Mouse (Mus musculus) kidney, embryonic 15.5 days (tissue): ENCODE results near the gene Lrrc75a. TPM values are rescaled to one million over a fixed set of nuclear protein-coding genes. Genes with fewer than 3 reads are reported as not detected.

ENCODE experiments used
- ATAC-seq: fragments of 200-750 bp; cut with Nextera tagmentation; replicated peaks from 2 replicates; pipeline ENCODE4 v1.8.0; 2017; ENCODE audit warnings: moderate TSS enrichment; ENCODE audit not compliant: low FRiP score
- H3K27ac ChIP-seq: fragments of 300-500 bp; sonication (generic); 2 replicates; pipeline ENCODE4 v1.5.1; 2015; ENCODE audit warnings: mild to moderate bottlenecking, inconsistent platforms
- H3K27me3 ChIP-seq: fragments of 300-500 bp; sonication (generic); 2 replicates; pipeline ENCODE4 v1.6.1; 2015; ENCODE audit warnings: inconsistent platforms
- H3K36me3 ChIP-seq: fragments of 300-500 bp; sonication (generic); 2 replicates; pipeline ENCODE4 v1.6.1; 2015; ENCODE audit warnings: inconsistent platforms
- H3K4me1 ChIP-seq: fragments of 300-500 bp; sonication (generic); 2 replicates; pipeline ENCODE4 v1.6.1; 2015; ENCODE audit warnings: inconsistent platforms
- H3K4me2 ChIP-seq: fragments of 300-500 bp; sonication (generic); 2 replicates; pipeline ENCODE4 v1.6.1; 2015; ENCODE audit warnings: moderate library complexity, mild to moderate bottlenecking, inconsistent platforms
- H3K4me3 ChIP-seq: fragments of 300-500 bp; sonication (generic); replicated peaks from 2 replicates; pipeline ENCODE4 v1.5.1; 2015; ENCODE audit warnings: mild to moderate bottlenecking, inconsistent platforms
- H3K9ac ChIP-seq: fragments of 300-500 bp; sonication (generic); 2 replicates; pipeline ENCODE4 v1.6.1; 2015; ENCODE audit warnings: mild to moderate bottlenecking, inconsistent platforms
- H3K9me3 ChIP-seq: fragments of 300-500 bp; sonication (generic); replicated peaks from 2 replicates; pipeline ENCODE4 v1.6.1; 2016; ENCODE audit warnings: inconsistent platforms
- WGBS: fragments of 180-500 bp; shearing (Covaris S2); methylation state at CpG from one replicate; pipeline ENCODE4 v1.1.7; 2015; ENCODE audit warnings: mixed read lengths; 5-methylcytosine and 5-hydroxymethylcytosine counted together
- polyA plus RNA-seq: library from polyadenylated mRNA; unstranded; fragments of >200 nt; fragmentation: Nextera tagmentation; extraction: Ambion mirVana; gene quantifications from 2 replicates; pipeline ENCODE4 v1.2.1, GENCODE M21; 2015

Lrrc75a gene
- polyA plus RNA-seq, 1 experiment from 2014 or later = 15.7 TPM

DNA sequence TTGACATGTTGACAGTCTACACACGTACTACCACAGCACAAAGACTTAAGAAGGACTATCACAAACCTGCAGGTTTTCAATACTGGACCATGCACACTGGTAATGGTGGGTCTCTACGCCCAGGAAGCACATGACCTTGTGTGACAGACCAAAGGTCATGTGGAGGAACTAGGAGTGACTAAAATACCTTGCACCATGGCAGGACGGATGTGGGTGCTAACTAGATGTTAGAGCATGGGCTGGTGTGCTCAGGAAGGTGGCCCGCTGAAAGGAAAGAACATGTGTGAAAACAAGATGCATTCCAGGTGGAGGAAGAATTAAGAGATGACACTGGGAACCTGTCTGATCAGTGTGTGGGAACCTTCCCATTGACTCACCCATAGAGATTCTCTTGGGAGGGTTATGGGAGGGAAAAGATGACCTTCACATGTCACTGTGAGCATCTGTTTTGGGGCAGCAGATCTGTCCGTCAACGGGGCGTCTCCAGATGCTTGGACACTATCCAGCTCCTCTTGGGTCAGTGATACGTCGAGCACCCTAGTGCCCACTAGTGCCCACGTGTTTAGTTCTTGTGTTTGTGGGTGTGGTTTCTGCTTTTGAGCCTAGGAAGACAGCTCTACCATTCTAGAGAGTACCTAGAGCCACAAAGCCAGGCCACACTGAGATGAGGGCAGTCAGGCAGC, 4.5 kb downstream of the Lrrc75a start:
- no peak overlapping the region for H3K4me2 ChIP-seq
- H3K9me3 ChIP-seq = no peaks in the 10 kb centered on the region
- ATAC-seq = no peak
- no peak overlapping the region for H3K9ac ChIP-seq
- peaks cover 8% of the 10 kb centered on the region; the same call in 1 of the 2 replicates for H3K36me3 ChIP-seq
- H3K27ac ChIP-seq = peak overlapping the region; percentile 64; the same call in 1 of the 2 replicates
- peaks cover 73% of the 10 kb centered on the region for H3K4me1 ChIP-seq
- H3K27me3 ChIP-seq = no peaks in the 10 kb centered on the region
- no peak overlapping the region for H3K4me3 ChIP-seq
- WGBS = 85% methylated on average over 10 of the region's 10 CpGs

DNA sequence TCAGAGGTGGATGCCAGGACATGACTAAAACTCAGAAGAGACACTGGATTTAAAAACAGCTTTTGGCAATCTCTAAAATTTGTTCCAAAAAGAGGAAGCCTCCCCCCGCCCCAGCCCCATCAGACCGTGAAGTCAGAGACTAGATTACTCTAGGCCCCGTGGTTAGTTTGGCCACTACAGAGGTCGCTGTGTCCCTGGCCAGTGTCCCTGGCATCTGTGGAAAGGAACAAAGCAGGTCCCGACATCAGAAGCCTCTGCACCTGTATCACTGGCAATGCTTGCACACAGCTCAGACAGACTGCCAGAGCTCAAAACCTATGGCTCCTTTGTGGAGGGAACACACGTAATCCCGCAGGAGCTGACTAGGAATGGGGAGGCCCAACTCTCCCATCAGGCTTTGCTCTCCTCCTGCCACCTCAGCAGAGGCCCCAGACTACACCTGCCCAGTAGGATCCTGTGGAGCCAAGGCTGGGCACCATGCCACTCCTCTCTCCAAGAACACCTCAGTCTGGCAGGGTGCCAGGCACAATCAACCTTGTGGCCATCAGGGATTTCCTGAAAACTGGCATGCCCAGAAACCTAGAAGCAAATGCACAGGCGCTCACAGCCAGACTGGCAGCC, 5.2 kb downstream of the Lrrc75a start:
- Histone ChIP-seq H3K9ac (no peak overlapping the region), H3K9me3 (no peaks in the 10 kb centered on the region)

DNA sequence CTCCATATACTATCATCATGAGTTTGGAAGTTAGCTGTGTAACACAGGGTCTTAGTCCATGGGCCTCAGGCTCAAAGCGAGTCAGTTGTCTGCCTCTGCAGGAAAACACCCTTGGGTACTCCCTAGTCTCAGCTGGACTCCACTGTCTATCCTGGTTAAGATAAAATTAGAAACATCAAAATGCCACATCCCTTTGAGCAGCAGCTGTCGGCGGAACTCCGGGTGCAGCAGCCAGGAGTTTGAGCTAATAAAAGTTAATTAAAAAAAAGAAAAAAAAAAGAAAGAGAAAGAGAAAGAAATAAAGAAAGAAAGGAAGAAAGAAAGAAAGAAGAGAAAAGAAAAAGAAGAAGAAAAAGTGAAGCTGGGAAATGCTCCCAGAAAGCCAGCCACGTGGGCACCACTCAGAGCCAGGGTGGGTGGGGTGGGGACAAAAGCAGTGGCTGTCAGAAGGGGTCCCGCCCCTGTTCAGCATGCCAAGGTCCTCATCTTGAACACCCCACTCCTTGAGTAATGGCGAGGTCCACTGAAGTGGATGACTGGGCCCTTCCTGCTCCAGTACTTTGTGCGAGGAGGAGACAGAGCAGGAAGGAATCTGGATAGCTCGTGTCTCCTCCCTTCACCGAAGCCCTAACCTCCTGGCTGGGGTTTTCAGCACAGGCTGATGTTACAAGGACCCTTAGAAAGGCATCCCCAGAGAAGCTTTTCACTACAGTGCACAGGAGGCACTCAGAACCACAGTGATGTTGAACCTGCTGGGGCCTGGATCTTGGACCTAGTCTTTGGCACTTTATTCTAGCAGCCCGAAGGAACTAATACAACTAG, 6.1 kb downstream of the Lrrc75a start:
- H3K4me1 ChIP-seq = peaks cover 77% of the 10 kb centered on the region
- H3K27ac ChIP-seq = peak overlapping the region; percentile 64; the same call in 1 of the 2 replicates
- H3K36me3 ChIP-seq = peaks cover 8% of the 10 kb centered on the region
- no peaks in the 10 kb centered on the region for H3K27me3 ChIP-seq
- WGBS = 49% methylated on average over 11 of the region's 11 CpGs
- H3K4me3 ChIP-seq = no peak overlapping the region
- no peak overlapping the region for H3K4me2 ChIP-seq
- H3K9ac ChIP-seq = no peak overlapping the region
- no peak for ATAC-seq
- no peaks in the 10 kb centered on the region for H3K9me3 ChIP-seq

More for the DNA sequence above, 5.2 kb downstream of the Lrrc75a start:
- Histone ChIP-seq H3K27me3 (no peaks in the 10 kb centered on the region), H3K4me1 (peaks cover 76% of the 10 kb centered on the region), H3K36me3 (peaks cover 8% of the 10 kb centered on the region; the same call in 1 of the 2 replicates), H3K4me2 (no peak overlapping the region), H3K4me3 (no peak overlapping the region), H3K27ac (peak overlapping the region; percentile 64)
- 63% methylated on average over 8 of the region's 8 CpGs for WGBS
- ATAC-seq = no peak

GRCm38 (mm10) chr11:62640378-62640777, 7.9 kb downstream of the Lrrc75a start:
- Histone ChIP-seq H3K9ac (no peak overlapping the region), H3K36me3 (peaks cover 8% of the 10 kb centered on the region), H3K27me3 (no peaks in the 10 kb centered on the region), H3K9me3 (no peaks in the 10 kb centered on the region), H3K4me1 (peaks cover 76% of the 10 kb centered on the region), H3K4me3 (no peak overlapping the region), H3K27ac (no peak overlapping the region), H3K4me2 (no peak overlapping the region)
- ATAC-seq = no peak
- 78% methylated on average over 3 of the region's 3 CpGs for WGBS

DNA sequence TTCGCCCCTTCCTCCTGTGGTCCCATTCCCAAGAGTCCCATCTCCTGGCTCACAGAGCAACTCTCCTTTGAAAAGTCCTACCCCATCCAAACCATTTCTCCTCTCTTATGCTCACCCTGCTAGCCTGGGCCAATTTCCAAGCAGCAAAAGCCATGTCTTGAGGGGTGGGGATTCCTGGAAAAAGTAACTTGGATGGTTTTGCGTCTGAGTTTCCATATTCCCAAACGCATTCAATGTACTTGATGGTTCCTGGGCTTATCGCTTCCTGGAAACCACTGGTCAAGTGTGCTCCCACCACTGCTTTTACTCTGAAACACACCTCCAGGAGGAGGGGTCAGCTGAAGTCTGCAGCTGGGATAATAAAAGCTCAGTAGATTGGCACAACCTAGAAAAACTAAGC, 9.9 kb downstream of the Lrrc75a start:
- no peaks in the 10 kb centered on the region for H3K9me3 ChIP-seq
- H3K36me3 ChIP-seq = peaks cover 1% of the 10 kb centered on the region; the same call in 1 of the 2 replicates
- no peak overlapping the region for H3K9ac ChIP-seq
- no peak for ATAC-seq
- WGBS = 83% methylated on average over 4 of the region's 4 CpGs
- H3K4me1 ChIP-seq = peaks cover 62% of the 10 kb centered on the region
- no peak overlapping the region for H3K4me3 ChIP-seq
- H3K27ac ChIP-seq = no peak overlapping the region
- no peaks in the 10 kb centered on the region for H3K27me3 ChIP-seq
- no peak overlapping the region for H3K4me2 ChIP-seq

GRCm38 (mm10) chr11:62637806-62638205, 10.5 kb downstream of the Lrrc75a start:
- H3K9ac ChIP-seq = no peak overlapping the region
- no peak overlapping the region for H3K4me2 ChIP-seq
- H3K27ac ChIP-seq = no peak overlapping the region
- peaks cover 56% of the 10 kb centered on the region for H3K4me1 ChIP-seq
- H3K36me3 ChIP-seq = no peaks in the 10 kb centered on the region; the same call in none of the 2 replicates
- H3K4me3 ChIP-seq = no peak overlapping the region
- WGBS = 90% methylated on average over 6 of the region's 6 CpGs
- no peaks in the 10 kb centered on the region for H3K9me3 ChIP-seq
- no peak for ATAC-seq
- no peaks in the 10 kb centered on the region for H3K27me3 ChIP-seq

DNA sequence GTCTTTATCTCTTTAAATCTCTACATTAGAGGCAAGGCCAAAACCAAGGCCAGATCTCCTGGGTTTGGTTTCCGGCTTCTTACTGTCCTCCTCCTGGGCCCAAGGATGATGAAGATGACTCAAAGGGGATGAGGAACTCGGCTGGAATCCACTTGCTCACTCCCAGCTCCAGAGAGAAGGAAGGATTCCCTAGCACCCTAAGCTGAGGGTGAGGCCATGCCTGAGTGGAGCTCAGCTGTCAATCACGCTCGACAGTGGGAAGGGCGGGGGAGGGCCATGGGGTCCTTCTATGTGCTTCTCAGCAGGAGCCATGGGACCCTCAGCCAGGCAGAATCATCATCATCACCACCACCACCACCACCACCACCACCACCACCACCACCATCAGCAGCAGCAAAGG, 10.9 kb downstream of the Lrrc75a start:
- H3K4me1 ChIP-seq = peaks cover 52% of the 10 kb centered on the region
- H3K27me3 ChIP-seq = no peaks in the 10 kb centered on the region
- no peak overlapping the region for H3K9ac ChIP-seq
- H3K36me3 ChIP-seq = no peaks in the 10 kb centered on the region; the same call in none of the 2 replicates
- H3K4me2 ChIP-seq = no peak overlapping the region
- ATAC-seq = no peak
- H3K27ac ChIP-seq = 0 out of 2 replicates have a peak overlapping the region, but pooled peaks have one; percentile 42
- no peaks in the 10 kb centered on the region for H3K9me3 ChIP-seq
- H3K4me3 ChIP-seq = no peak overlapping the region
- WGBS = 67% methylated on average over 5 of the region's 5 CpGs

DNA sequence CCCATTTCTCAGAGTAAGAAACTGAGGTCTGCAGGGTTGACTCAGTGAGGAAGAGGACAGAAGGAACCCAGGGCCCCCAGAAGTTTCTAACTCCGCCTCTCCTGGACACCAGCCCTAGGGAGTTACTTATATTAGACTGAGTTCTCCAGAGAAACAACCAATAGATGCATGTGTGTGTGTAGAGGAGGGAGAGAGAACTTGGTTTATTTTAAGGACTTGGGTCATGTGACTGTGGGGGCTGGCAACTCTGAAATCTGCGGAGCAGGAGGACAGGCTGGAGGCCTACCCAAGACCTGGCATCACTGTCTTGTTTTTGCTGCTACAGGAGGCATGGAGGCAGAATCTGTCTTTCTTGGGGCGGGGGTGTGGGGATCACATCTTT, 11.5 kb downstream of the Lrrc75a start:
- ATAC-seq = no peak
- H3K4me1 ChIP-seq = peaks cover 47% of the 10 kb centered on the region
- no peak overlapping the region for H3K4me3 ChIP-seq
- no peaks in the 10 kb centered on the region for H3K9me3 ChIP-seq
- H3K27me3 ChIP-seq = no peaks in the 10 kb centered on the region
- no peak overlapping the region for H3K9ac ChIP-seq
- H3K36me3 ChIP-seq = no peaks in the 10 kb centered on the region; the same call in none of the 2 replicates
- H3K4me2 ChIP-seq = no peak overlapping the region
- 80% methylated on average over 3 of the region's 3 CpGs for WGBS
- H3K27ac ChIP-seq = peak overlapping the region; percentile 42

GRCm38 (mm10) chr11:62636105-62636839, 12.1 kb downstream of the Lrrc75a start:
- Histone ChIP-seq H3K27ac (peak overlapping the region; percentile 42), H3K4me3 (no peak overlapping the region), H3K36me3 (no peaks in the 10 kb centered on the region; the same call in none of the 2 replicates), H3K4me1 (peaks cover 47% of the 10 kb centered on the region), H3K9me3 (no peaks in the 10 kb centered on the region), H3K27me3 (no peaks in the 10 kb centered on the region), H3K9ac (no peak overlapping the region), H3K4me2 (no peak overlapping the region)
- WGBS = 52% methylated on average over 11 of the region's 11 CpGs
- ATAC-seq = no peak

DNA sequence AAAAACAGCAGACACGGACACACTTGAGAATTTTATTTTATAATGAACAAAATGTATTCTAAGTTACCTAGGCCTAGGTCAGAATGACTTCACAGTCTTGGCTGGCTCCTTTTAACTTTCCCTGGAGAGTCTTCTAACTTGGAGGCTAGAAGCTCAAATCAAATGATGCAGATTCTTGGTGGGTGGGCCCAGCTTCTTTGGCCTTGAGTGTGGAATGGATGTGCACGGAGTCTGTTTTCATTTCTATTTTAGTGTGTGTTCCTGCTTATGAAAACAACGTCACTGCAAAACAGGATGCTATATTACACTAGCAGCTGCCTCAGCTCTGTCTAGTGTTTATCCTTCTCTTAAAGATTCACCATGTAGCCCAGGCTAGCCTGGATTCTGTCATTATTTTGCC, 12.9 kb downstream of the Lrrc75a start:
- H3K4me1 ChIP-seq = peaks cover 56% of the 10 kb centered on the region
- H3K4me2 ChIP-seq = no peak overlapping the region
- H3K27me3 ChIP-seq = no peaks in the 10 kb centered on the region
- H3K27ac ChIP-seq = peak overlapping the region; percentile 42
- H3K9ac ChIP-seq = no peak overlapping the region
- WGBS = 45% methylated on average over 3 of the region's 3 CpGs
- no peaks in the 10 kb centered on the region; the same call in none of the 2 replicates for H3K36me3 ChIP-seq
- no peak for ATAC-seq
- H3K4me3 ChIP-seq = no peak overlapping the region
- H3K9me3 ChIP-seq = no peaks in the 10 kb centered on the region

- H3K36me3 ChIP-seq = peaks cover 3% of the 10 kb centered on the region
- H3K27ac ChIP-seq = peak overlapping the region; percentile 87
- H3K4me2 ChIP-seq = no peak overlapping the region
- H3K27me3 ChIP-seq = no peaks in the 10 kb centered on the region
- no peak for ATAC-seq
- no peak overlapping the region for H3K4me3 ChIP-seq
- H3K9ac ChIP-seq = no peak overlapping the region
- peaks cover 54% of the 10 kb centered on the region for H3K4me1 ChIP-seq
- 41% methylated on average over 4 of the region's 4 CpGs for WGBS
- H3K9me3 ChIP-seq = no peaks in the 10 kb centered on the region
These were observed 17.2 kb downstream of the Lrrc75a start for GRCm38 (mm10) chr11:62631138-62631537.
